Mouse (Mus musculus) thymus, adult 2 months (tissue): ENCODE measurements around the gene Ugt1a8.
"Not testable (repeated sequence)": the region's sequence is repeated elsewhere in the genome, so short reads cannot be mapped to it uniquely, and the experiment has no call there.

Experiments
- CTCF ChIP-seq: fragments of 200-500 bp; IDR thresholded peaks from 2 replicates; pipeline ENCODE4 v1.5.1; 2012; ENCODE audit warnings: mild to moderate bottlenecking, control low read depth, low read length, moderate library complexity, borderline replicate concordance; ENCODE audit not compliant: control insufficient read depth, poor library complexity, insufficient read depth; ENCODE audit errors: extremely low read depth
- POLR2A ChIP-seq: fragments of 200-500 bp; IDR thresholded peaks from 2 replicates; pipeline ENCODE4 v1.6.1; 2012; ENCODE audit warnings: mild to moderate bottlenecking, low read length, control low read depth, moderate library complexity; ENCODE audit not compliant: control insufficient read depth, poor library complexity, insufficient read depth; ENCODE audit errors: extremely low read depth

- TF ChIP-seq CTCF, POLR2A: not testable (repeated sequence)
Observed at GRCm38 (mm10) chr1:88103019-88103418, 15.4 kb downstream of the Ugt1a8 start, which contains the start of gene Ugt1a6b.
